Mouse (Mus musculus): ENCODE measurements around the gene Atp8b4.
A peak's percentile ranks its signal among the peaks of the same experiment; 100 is the strongest.
"Not testable (repeated sequence)": the region's sequence is repeated elsewhere in the genome, so short reads cannot be mapped to it uniquely, and the experiment has no call there.

The Atp8b4 gene

DNA sequence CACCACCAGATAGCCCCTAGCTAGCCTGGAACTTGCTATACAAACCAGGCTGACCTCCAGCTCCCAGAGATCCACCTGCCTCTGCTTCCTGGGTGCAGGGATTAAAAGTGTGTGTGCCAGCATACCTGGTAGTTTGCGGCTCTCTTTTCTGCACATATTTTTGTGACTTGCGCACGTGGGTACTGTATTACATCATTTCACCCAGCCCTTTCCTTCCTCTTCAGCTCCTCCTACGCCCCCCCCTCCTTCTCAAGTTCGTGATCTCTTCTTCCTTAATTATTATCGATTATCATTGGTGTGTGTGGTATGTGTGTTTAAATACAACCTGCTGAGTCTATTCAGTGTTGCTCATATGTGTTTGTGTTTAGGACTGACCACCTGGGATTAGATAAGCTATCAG is at the start of gene Atp8b4:
Gene Atp8b4, minus strand, starts transcription at position 154 of the 400 bp plus-strand sequence.
- DNase-seq (ENCODE audit: low spot score), result no peak

DNA sequence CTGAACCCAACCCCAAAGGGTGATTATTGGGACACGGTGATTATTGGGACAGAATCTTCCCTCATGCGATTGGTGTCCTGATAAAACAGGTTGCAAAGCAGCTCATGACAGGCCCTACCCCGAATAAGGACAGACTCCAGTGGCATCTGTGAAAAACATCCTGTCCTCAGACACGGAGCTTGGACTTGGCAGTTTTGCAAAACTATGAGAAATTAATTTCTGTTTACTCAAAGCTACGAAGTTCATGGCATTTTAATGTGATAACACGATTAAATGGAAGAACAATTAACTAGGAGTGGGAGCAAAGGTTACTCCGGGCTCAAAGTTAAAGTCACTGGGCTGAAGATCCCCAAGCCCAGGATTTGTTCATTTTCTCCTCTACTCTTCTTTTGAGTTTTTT is 49.2 kb upstream of the Atp8b4 start:
- no peak for DNase-seq (ENCODE audit: low spot score)

DNA sequence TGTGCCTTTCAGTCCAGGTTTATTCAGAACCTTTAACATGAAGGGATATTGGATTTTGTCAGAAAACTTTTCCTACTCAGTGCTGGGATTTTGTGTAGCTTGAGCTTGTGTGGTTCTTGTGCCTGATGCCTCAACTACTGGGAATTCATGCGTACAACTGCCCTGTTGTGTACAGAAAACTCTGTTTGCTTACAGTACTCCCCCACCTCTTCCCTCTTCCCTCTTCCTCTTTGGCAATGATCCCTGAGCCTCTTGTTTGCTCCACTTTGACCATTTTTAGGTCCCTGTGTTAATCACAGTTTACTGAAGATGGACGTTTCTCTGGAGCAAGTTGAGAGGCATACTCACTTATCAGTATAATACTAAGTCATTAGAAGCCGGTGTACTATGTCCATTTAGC is 45.9 kb upstream of the Atp8b4 start:
- no peak for DNase-seq (ENCODE audit: low spot score)

DNA sequence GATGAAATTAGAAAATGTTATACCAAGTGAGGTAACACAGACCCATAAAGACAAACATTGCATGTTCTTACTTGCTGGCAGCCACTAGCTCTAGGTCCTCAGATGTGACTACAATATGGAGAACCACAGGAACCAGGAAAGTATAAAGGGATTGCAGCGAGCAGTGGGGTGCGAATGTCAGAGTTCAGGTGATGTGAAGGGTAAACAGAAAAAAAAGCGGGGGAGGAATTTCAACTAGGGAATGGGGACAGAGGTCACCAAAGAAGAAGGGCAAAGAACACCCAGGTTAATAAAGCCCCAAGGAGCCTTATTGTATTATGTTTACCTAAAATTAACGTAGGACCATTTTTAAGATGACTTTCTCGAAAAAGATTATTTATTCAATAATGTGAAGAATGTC is 44.8 kb upstream of the Atp8b4 start:
- DNase-seq (ENCODE audit: low spot score), result no peak

DNA sequence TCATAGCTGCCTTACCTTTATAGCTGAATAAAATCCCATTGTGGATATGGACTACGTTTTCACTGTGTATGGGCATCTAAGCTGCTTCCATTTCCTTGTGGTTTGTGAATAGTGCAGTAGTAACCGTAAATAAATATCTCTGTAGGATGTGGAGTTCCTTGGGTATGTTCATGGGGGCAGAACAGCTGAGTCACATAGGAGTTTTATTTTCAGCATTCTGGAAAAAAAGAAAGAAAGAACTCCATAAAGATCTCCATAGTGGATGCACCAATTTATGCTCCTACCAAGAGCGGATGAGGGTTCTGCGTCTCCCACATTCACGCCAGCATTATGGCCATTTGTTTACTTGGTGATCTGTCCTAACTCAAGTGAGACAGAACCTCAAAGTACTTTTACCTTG is 41.7 kb upstream of the Atp8b4 start:
- no peak for DNase-seq (ENCODE audit: low spot score)

DNA sequence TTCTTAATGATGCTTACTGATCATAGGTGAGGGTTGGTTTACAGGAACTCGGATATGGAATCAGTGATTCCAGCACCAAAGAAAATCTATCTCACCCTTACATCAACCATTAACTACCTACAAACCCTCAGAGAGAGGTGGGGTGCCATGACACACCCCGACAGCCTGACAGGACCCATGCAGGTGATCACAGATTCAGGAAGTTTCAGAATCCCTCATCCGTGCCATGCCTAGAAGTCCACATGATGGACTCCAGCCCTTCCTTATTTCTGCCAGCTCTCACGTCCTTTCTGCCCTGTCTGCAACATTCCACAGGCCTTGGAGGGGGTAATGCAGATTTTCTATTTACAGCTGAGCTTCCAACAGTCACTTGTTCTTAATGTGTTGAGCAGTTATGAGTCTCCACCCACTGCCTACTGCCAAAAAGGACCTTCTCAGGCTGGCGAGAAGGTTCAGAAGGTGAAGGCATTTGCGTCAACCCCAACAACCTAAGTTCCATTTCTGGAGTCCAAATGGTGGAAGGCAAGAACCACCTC is 40.0 kb upstream of the Atp8b4 start:
- DNase-seq (ENCODE audit: low spot score), result no peak

DNA sequence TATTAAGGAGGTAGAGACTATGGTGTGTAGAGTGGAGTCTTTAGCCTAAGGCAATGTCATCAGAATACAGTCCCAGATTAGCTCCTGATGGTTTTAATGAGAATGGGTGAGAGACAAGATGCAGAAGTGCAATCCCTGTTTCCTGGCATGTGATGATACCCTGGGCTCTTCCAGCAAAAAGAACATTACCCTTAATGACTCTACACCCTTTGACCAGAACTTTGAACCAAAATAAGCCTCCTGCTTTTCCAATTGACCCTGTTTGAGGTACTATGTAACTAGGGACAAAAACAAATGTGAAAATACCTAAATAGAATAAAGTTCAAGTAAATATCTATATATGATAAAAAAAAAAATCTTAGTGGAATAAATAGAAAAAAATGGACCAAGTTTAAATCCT is 37.2 kb upstream of the Atp8b4 start:
- no peak for DNase-seq (ENCODE audit: low spot score)

DNA sequence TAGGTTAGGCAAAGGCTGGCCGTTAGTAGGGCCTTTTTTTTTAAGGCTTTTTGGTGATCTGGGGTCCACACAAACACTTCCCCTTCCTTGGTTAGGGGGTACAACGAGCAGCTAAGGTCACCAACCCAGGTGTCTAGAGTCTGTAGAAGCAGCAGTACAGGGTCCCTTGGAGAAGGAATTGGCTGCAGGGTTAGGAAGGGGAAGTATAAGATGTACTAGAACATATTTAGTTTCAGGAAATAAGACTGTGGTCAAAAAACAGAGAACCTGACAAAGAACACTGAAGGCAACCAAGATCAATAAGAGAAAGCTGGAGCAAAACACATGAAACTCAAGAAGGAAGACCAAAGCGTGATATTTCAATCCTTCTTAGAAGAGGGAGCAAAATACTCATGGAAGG is 30.1 kb upstream of the Atp8b4 start:
- no peak for DNase-seq (ENCODE audit: low spot score)

DNA sequence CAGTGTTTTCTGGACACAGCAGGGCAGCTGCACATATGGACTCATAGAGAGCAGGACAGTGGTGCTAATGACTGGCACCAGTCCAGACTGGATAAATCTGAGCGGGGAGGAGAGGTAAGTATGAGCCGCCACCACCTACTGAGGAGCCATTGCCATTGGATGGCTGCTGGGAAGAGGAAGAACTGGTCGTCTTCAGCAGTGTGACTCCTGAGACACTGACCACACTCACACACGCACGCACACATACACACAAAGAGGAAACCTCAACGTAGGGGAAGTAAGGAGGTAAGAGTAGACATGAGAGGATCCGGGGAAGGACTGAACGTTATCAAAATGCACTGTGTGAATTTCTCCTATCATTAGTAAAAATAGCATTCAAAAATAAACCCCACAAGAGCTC is 27.0 kb upstream of the Atp8b4 start:
- no peak for DNase-seq (ENCODE audit: low spot score)

DNA sequence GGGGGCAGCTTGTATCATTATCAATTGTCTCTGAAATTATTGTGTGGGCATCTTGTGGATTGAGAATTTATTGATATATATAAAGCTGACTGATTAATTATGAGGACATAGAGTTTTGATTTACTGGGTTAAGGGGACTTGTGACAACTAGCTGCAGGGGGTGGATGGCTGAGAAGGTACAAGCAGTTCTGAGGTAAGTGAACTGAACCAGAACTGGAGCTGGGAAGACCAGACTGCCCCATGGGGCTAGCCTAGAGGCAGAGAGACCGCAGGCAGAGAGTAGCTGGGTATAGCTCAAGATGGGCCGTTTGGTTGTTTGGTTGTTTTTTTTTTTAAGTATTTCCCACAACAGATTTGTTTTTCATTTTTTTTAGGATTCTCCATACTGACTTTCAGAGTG is 23.8 kb upstream of the Atp8b4 start:
- DNase-seq (ENCODE audit: low spot score), result no peak

DNA sequence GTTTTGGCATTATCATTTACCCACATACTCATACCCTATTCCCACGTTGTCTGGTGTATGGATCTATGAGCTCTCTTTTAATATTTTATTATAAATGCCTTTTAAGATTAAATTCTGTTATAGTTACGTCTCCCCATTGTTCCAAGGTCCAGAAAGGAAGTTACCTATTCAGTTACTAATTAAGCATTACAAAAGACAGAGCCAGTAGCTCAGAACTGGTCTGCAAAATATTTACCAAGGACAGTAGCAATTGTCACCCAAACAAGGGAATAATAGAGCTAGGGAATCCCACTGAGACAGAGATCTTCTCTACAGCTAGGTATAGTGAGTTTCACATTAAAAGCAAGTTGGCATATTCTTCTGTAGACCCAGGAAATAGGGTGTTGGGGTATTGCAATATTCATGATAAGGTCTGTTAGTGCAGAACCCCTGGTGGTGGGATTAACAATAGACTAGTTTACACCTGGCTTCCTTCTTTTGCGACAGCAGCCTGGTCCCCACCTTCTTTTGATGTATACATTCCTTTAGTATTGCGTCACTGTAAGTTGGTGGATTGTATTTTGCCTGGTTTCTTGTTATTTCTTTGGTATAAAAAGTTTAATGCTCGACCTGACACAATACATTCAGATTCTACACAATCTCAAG is 22.7 kb upstream of the Atp8b4 start:
- not testable (repeated sequence) for DNase-seq (ENCODE audit: low spot score)

DNA sequence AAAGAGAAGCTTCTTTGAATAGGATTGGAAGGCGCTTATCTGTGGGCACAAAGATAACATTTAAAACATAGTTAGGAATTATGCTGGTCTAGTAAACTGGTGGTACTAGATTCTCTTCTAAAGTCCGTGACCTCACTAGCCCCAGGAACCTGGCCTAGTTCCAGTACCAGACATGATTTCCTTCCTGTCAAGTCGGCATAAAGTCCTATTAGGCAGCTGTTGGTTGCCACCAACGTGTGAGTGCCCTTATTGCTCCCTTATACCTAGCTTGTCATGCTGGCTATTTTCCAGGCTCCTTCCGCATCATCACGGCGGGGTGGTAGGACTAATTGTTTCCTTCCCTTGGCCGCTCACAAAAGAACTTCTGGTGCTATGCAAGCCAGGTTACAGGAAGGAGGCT is 21.6 kb upstream of the Atp8b4 start:
- DNase-seq (ENCODE audit: low spot score), result no peak

DNA sequence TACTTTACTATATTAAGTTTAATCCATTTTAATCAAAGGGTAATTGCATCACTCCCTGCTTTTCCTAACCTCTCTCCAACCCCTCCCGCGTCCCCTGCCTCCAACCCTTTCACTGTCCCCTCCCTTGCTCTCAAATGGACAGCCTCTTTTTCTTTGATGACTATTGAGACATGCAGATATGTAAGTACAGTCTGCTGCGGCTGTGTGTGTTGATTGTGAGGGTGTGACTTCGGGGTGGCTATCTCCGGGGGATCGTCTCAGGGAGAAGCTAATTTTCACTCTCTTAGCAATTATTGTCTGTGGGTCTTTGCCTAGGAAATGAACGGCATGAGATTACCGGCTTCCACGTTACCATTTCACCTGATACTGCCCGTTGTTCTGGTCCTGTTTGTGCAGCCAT is 21.0 kb upstream of the Atp8b4 start:
- DNase-seq (ENCODE audit: low spot score), result peak; percentile 7

DNA sequence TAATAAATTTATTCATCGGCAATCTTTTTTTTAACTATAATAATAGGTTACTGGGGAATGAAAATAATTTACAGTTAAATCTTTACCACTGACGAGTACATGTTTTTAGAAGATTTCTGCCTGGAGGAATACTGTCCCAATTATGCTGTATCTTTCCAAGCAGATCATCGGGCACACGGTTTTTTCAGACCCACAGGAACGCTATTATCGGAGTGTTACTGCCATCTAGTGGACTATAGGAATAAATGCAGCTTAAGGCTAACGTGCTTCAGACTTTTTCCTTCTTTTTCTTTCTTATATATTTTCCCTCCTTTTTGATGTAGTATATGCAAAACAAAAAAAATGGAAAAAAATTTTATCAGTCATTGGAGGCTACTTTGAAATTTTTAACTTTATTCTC is 20.4 kb upstream of the Atp8b4 start:
- DNase-seq (ENCODE audit: low spot score), result peak; percentile 47

DNA sequence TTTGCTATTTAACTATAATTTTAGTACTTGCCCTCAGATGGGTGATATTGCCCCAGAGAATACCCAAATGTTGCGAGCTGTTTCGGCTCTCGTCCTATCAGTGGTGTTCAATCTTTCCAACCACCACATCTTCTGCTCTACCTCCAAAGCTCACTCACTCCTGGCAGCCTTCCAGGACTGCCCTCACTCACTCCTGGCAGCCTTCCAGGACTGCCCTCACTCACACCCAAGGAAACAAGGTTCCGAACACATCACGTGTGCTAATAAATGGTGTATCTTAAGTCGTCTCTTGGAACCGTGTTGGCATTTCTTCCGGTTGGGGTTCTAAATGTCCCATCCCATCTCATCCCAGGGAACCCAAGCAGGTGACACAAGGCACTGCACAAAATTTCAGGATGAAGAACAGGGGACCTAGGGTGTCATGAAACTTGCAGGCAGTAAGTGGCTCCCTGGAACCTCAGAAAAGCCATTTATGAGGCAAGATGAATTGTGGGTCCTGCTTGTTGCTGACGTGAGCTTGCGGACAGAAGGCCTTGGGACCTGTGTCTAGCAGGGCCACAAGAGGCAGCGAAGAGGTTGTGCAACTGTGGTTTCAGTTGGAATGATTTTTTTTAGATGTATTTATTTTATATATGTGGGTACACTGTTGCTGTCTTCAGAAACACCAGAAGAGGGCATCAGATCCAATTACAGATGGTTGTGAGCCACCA is 19.6 kb upstream of the Atp8b4 start:
- DNase-seq (ENCODE audit: low spot score), result no peak

DNA sequence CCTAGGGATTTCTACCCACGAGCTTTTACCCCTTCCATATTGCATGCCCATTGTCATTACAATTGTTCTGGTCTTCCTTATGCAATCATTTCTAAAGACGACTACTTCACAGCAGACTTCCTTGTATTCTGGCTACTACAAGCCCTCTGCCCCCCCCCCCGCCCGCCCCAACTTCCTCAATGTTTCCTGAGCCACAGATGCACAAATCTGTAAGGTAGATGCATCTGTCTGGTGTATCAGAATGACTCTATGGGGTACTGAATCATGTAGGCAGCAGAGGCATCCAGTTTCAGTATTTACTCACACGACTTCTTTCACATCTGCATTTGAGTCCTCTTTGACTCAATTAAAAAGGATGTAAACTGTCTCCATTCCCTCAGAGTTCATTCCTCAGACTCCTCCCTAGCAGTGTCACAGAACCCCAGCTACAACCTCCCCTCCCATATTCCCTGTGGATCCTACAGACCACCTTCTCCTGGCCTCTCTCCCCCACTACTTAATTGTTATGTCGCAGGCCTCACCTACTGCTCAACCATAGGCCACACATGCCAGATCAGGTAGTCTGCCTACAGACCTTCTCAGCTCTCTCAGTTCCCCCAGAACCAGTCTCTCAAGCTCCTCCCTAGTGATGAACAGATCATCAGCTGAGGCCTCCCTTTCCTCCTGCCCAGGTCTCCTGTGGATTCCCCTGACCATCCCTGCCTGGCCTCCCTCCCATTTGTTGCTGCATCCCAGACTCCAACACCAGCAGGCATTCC is 14.8 kb upstream of the Atp8b4 start:
- DNase-seq (ENCODE audit: low spot score), result no peak

DNA sequence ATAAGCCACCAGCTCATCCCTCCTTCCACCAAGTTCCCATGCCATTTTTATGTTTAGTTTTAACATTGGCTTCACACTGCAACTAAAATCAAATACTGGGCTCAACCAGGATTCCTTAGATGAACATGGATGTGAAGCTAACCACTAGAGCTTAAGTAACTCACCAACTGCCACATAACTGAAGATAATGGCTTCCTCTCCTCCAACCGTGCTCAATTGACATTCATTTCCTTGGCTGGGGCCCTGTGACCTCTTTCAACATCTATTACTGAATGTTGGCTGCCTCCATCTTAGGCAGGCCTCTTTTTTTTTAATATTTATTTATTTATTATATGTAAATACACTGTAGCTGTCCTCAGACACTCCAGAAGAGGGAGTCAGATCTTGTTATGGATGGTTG is 7.8 kb upstream of the Atp8b4 start:
- DNase-seq (ENCODE audit: low spot score), result no peak

DNA sequence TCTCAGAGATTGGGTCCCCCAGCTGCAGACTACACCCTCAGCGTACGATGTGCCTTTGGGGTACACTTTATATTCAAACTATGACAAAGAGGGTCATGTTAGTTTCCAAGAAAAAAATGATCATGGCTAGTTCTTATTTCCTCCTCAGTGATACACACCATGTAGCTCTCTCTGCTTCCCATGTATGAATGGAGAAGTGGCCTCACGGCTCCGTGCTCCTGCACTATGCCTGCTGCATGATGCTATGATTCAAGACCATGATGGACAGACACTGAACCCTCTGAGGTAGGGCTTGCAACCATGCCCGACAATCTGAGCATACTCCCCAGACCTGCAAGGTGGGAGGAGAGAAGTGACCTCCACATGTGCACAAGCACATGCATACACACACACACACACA is 7.0 kb upstream of the Atp8b4 start:
- DNase-seq (ENCODE audit: low spot score), result no peak

DNA sequence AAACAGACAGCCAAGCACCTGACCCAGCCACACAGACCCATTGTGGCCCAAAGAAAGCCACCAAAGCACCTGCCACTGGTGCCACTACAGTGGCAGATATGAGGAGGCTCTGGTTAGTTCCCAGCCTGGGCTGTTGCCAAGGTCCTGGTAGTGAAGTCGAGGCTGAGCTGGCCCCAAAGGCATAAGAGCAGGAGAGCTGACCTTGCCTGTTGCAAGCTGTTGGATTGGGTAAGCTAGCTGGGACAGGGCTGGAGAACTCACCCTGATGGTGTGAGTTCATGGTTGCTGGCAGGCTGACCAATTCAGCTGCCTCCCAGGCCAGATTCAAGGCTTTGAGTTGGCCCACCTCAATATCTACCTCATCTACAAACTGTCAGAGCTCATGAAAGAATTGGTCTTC is 4.7 kb upstream of the Atp8b4 start:
- no peak for DNase-seq (ENCODE audit: low spot score)

DNA sequence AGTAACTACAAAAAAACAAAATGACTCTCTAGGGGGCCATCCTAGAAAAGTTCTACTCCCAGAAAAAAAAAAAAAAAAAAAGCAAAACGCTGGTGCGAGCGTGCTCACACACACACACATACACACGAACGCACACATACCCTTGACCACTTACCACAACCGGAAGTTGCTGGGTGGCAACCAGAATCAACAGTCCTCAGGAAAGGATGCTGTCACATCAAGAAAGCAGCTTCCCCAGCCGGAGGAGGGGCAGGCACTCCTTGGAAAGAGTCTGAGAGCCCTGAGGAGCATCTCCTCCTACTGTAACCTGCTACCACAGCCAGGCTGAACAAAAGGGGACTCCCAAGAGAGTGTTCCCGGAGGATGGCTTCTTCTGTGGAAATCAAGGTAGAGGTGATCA is 744 bp downstream of the Atp8b4 start:
- DNase-seq (ENCODE audit: low spot score), result no peak

DNA sequence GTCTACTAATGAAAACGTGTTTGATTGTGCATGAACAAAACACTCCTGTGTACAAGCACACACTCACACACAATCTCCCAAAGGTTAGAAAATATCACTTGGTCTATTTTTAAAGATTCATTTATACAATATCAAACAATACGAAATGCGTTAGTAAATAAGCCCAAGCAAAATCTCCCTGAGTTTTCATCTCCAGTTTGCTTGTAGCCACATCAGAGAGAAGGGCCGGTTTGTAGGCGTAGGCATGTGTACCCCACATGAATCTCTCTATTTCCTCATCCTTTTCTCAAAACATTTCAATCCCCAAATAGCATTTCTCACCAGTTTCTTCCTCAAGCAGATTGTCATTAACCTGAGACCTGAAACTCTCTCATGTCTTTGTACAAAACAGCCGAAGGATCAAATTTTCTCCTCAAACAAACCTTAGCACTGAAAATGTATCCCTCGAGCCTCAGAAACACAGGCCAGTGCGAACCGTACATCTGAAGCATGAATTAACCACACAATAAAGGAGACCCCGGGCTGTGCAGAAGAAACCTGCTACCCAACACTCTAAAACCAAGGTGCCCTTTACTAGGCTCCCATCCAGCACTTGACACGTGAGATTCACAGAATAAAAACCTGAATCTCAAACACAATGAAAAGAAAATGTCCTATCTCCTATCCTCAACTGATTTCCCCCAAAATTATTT is 1.6 kb downstream of the Atp8b4 start:
- DNase-seq (ENCODE audit: low spot score), result no peak

DNA sequence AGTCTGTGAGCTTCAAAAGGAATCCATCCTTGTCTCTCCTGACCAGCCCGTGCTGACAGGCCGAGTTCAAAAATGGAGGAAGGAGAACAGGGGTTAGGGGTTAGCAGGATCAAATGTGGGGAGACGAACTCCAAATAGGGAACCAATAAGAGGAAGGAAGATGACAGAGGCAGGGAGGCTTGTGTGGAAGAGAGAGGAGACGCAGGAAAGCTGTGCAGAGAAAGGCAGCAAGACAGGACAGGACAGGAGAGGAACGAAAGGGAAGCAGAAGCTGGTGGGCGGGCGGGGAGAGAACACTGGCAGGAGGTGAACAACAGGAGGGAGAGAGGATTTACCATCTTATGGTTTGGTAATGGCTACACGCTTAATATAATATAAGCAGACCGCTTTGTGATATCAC is 3.6 kb downstream of the Atp8b4 start:
- no peak for DNase-seq (ENCODE audit: low spot score)

Measured in c-Kit-positive CD71-positive TER-119-positive erythroid progenitor cells, embryonic 14.5 days (primary cell).